Mouse (Mus musculus) heart, postnatal 14 days (tissue): Measurements from ENCODE around the gene Lmcd1. TPM values are rescaled to one million over a fixed set of nuclear protein-coding genes. Genes with fewer than 3 reads are reported as not detected.

Source experiments
- DNase-seq, 2 experiments: peaks; one replicate each; pipeline ENCODE4 v3.0.0; 2021 to 2022
- intact Hi-C: fragments of 180-260 bp; cut with DNase I; formaldehyde crosslinking; loops from one replicate; pipeline ENCODE4 v1.15.1; 2025
- total RNA-seq, 2 experiments: library from RNA; stranded (reverse); gene quantifications; 2 replicates each; pipeline ENCODE4 v1.2.3; 2021

Lmcd1 gene
- total RNA-seq, 2 experiments from 2014 or later: 29.7 to 31.8 TPM

- DNase-seq: no peak
- intact Hi-C loops: no loop called here
Measured at GRCm38 (mm10) chr6:112337667-112338066, 64.1 kb downstream of the Lmcd1 start.

- DNase-seq: no peak
- intact Hi-C loops: no loop called here
Measured at GRCm38 (mm10) chr6:112339016-112339415, 65.5 kb downstream of the Lmcd1 start.

GRCm38 (mm10) chr6:112350452-112350851 is 76.9 kb downstream of the Lmcd1 start:
- intact Hi-C loops: no loop called here
- DNase-seq: no peak

DNA sequence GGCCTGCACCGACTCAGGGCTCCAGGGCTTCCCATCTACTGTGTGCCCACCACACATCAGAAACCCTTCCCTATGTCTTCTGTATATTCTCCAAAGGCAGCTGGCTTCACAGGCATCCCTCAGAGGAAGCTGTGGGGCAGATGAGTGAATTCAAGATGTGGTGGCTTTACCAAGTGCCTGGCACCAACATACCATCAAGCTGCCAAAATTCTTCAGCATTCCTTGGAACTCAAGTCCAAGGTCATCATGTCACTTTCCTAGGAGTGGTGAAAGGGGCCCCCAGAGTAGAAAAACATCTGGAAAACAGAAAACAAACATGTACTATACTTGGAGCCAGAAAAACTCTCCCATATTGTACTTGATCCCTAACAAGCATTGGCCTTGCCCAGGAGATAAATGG is 85.8 kb downstream of the Lmcd1 start:
- no peak for DNase-seq
- intact Hi-C loops: no loop called here

DNA sequence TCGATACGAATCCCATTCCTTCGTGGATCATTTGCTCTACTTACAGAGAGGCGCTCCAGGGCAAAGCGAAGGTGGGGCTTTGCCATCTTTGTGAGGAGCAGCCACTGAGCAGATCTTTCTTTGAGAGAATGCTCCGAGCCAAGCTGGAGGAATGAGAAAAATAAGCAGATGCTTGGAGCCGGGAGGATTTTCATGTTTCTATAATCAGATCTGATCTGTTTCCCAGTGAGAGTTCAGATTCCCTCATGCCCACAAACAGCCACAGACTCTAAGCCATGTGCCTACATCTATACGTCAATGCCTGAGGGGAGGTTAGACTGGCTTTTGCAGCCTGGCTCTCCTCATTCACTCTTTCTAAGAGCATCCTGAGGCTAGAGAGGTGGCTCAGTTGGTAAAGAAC is 87.1 kb downstream of the Lmcd1 start:
- DNase-seq: no peak
- intact Hi-C loops: loop anchor here (5.0 kb wide), 1 partner anchor 88 kb away; the partner anchor contains the start of gene Lmcd1

DNA sequence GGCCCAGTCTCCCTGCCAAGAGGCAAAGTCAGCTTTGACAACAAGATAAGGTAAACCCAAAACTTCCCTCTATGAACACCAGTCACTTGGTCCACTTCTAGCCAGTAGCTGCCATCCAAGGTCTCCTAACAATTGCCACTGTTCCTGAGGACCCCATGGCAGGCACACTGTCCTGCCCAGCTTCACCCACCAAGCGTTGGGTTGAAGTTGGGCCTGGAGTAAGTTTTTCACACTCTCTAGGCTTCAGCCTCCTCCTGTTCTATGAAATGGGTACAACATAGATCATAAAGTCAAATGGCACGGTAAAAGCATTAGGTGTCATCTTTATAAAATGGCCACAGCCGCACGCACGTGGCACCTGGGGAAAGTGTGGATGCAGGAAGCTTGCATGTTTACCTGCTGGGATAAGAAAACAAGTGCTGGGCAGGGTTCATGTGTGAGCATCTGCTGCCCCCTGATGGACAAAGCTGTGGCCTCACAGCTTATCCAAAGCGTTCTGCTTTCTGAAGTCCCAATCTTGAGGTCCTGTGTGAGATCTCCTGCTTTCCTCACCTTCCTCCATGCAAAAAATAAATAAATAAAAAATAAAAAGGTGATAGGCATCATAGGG is 88.9 kb downstream of the Lmcd1 start:
- peak; percentile 77 to 84 for DNase-seq
- intact Hi-C loops: loop anchor here (1.0 to 5.0 kb wide), 2 partner anchors 90 to 155 kb away; partner anchors contain the start of gene Lmcd1

GRCm38 (mm10) chr6:112364581-112364980 is 91.0 kb downstream of the Lmcd1 start:
- DNase-seq: peak; percentile 31 to 78
- intact Hi-C loops: loop anchor here (1.0 to 5.0 kb wide), 2 partner anchors 92 to 120 kb away; partner anchors contain the start of gene Lmcd1

GRCm38 (mm10) chr6:112365294-112365693 is 91.7 kb downstream of the Lmcd1 start:
- intact Hi-C loops: no loop called here

DNA sequence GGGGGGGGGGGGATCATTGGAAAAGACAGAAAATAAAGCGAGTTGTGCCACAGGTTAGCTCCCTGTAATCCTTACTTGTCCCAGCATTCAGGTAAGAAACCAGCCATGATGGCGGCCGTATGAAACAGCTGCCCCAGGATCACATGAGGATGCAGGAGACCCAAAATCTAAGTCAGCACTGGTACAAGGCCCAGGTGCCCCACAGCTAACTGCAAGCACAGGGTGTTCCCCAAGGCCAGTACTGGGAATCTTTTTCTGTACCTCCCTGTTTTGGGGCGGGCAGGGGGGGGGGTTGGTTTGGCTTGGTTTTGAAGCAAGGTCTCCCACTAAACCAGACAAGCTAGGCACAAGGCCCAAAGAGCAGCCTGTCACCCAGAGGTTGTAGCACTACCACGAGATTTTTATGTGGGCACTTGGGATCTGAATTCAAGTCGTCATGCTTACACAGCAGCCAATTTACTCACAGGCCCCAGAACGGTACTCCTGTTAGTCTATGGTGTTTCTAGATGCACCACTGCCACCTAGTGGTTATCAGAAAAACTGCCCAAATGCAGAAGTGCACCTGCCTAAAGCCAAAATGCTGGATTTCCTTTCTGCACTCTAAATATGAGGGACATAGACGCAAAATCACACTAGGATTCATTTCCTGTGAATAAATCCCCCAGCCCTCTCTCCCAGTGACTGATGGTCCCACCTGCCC is 100.5 kb downstream of the Lmcd1 start:
- intact Hi-C loops: no loop called here
- DNase-seq: peak; percentile 31 to 62

More at GRCm38 (mm10) chr6:112365294-112365693, 91.7 kb downstream of the Lmcd1 start:
- no peak for DNase-seq

- intact Hi-C loops: no loop called here
- DNase-seq: no peak
Measured at GRCm38 (mm10) chr6:112375661-112376392, 102.3 kb downstream of the Lmcd1 start.

GRCm38 (mm10) chr6:112379054-112379453 is 105.5 kb downstream of the Lmcd1 start:
- no peak for DNase-seq
- intact Hi-C loops: no loop called here

Other genes with a start within 250 kb of the Lmcd1 start
- gene Ssu2, start 114.3 kb downstream of the Lmcd1 start, total RNA-seq: 1 to 10 TPM; 5.1 to 8.6 TPM
- gene Cav3, start 185.7 kb downstream of the Lmcd1 start, total RNA-seq: 100 to 1,000 TPM; 131 to 137 TPM
- gene Oxtr, start 216.2 kb downstream of the Lmcd1 start, total RNA-seq: under 1 TPM; 0.15 to 0.19 TPM